Mouse (Mus musculus) forebrain, embryonic 13.5 days (tissue): Measurements from ENCODE around the gene Sash1. TPM values are rescaled to one million over a fixed set of nuclear protein-coding genes. Genes with fewer than 3 reads are reported as not detected.
A peak's percentile ranks its signal among the peaks of the same experiment; 100 is the strongest.

ENCODE experiments used
- ATAC-seq: fragments of 200-750 bp; cut with Nextera tagmentation; 2 replicates; pipeline ENCODE4 v1.8.0; 2017
- H3K27ac ChIP-seq: fragments of 300-500 bp; sonication (generic); 2 replicates; pipeline ENCODE4 v1.5.1; 2015; ENCODE audit warnings: inconsistent platforms, mild to moderate bottlenecking, moderate library complexity
- H3K27me3 ChIP-seq: fragments of 300-500 bp; sonication (generic); 2 replicates; pipeline ENCODE4 v1.6.1; 2015; ENCODE audit warnings: mild to moderate bottlenecking, inconsistent platforms
- H3K36me3 ChIP-seq: fragments of 300-500 bp; sonication (generic); 2 replicates; pipeline ENCODE4 v1.6.1; 2015; ENCODE audit warnings: mild to moderate bottlenecking, inconsistent platforms; ENCODE audit not compliant: poor library complexity, severe bottlenecking
- H3K4me1 ChIP-seq: fragments of 300-500 bp; sonication (generic); 2 replicates; pipeline ENCODE4 v1.6.1; 2015; ENCODE audit warnings: inconsistent platforms
- H3K4me2 ChIP-seq: fragments of 300-500 bp; sonication (generic); 2 replicates; pipeline ENCODE4 v1.6.1; 2015; ENCODE audit warnings: inconsistent platforms, mild to moderate bottlenecking, moderate library complexity
- H3K4me3 ChIP-seq: fragments of 300-500 bp; sonication (generic); 2 replicates; pipeline ENCODE4 v1.5.1; 2015; ENCODE audit warnings: mild to moderate bottlenecking, inconsistent platforms
- H3K9ac ChIP-seq: fragments of 300-500 bp; sonication (generic); 2 replicates; pipeline ENCODE4 v1.6.1; 2015; ENCODE audit warnings: mild to moderate bottlenecking, inconsistent platforms
- H3K9me3 ChIP-seq: fragments of 300-500 bp; sonication (generic); replicated peaks from 2 replicates; pipeline ENCODE4 v1.6.1; 2016; ENCODE audit warnings: inconsistent platforms
- WGBS: fragments of 180-500 bp; shearing (Covaris S2); methylation state at CpG from one replicate; pipeline ENCODE4 v1.1.7; 2015; 5-methylcytosine and 5-hydroxymethylcytosine counted together
- polyA plus RNA-seq: library from polyadenylated mRNA; unstranded; fragments of >200 nt; fragmentation: Nextera tagmentation; extraction: Ambion mirVana; gene quantifications from 2 replicates; pipeline ENCODE4 v1.2.1, GENCODE M21; 2015

Gene Sash1
- polyA plus RNA-seq = 2.5 and 3.3 TPM in 2 replicates

DNA sequence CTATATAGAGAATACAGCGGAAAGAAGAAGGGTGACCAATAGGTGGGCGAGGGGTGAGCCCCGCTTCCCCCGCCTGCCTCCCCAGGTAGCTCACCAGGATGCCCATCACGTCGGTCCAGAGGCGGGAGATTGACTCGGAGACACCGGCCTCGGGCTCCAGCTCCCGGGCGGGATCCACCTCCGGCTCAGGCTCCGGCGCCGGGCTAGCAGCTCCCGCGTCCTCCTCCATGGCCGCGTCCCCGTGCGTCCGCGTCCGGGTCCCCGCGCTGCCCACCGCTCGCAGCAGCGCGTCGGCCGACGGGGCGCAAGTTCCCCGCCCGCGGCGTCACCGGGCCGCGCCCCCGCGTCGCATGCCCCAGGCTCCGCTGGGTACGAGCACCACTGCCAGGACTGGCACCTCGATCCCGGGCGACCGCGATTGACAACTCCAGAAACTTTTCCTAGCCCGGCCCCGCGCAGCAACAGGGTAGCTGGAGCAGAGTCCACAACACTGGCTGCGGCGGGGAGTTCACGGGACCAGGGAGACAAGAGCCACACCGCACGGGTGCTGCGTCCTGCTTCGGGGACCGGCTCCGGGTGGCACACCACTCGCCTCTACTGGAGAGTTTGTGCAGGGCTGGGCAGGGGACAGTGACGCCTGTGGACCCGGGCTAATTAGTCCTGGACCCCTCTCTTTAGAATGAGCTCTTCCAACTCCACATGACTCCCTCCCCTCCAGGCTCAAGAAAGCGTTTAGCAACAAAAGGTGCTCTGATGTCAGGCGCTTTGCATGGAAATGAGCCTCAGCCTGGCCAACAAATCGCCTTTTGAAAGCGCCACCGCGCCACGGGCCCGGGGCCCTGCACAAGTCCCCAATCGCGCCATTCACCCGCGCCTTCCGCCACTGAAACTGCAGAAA lies at the start of gene Sash1:
TSS of gene Sash1 (minus strand) at position 441 of the 898 bp plus-strand sequence.
- under 1% methylated on average over 80 of the region's 80 CpGs for WGBS
- H3K9ac ChIP-seq = peak within 1 kb of the TSS; percentile 69
- H3K4me3 ChIP-seq = peak within 1 kb of the TSS; percentile 65
- H3K27me3 ChIP-seq = peaks cover 14% of the 10 kb centered on the region; the same call in 1 of the 2 replicates
- ATAC-seq = peak; percentile 94
- H3K4me2 ChIP-seq = peak within 1 kb of the TSS; percentile 87
- peak within 1 kb of the TSS; percentile 85 for H3K27ac ChIP-seq
- H3K36me3 ChIP-seq = no peaks in the 10 kb centered on the region
- H3K9me3 ChIP-seq = no peaks in the 10 kb centered on the region
- peaks cover 17% of the 10 kb centered on the region; the same call in 1 of the 2 replicates for H3K4me1 ChIP-seq

DNA sequence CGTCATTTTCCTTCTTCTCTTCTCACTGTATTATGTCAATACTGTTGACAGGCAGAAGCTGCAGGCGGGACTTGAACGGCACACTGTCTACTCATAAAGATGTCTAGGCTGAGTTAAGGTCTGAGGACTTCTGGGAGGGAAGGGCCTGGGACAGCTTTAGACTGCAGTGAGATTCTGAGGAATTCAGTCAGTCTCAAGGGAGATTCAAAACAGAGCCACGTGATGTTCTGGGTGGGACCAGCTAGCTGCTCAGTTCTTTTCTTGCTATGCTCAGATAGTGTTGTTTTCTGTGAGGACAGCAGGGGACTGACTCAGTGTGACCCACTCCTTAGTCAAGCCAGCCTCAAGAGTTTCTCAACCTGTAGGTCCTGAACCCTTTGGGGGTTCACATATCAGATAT lies 49.7 kb upstream of the Sash1 start:
- Histone ChIP-seq H3K27me3 (peaks cover 15% of the 10 kb centered on the region; the same call in 1 of the 2 replicates), H3K4me2 (no peak overlapping the region), H3K36me3 (no peaks in the 10 kb centered on the region), H3K4me1 (no peaks in the 10 kb centered on the region), H3K4me3 (no peak overlapping the region), H3K27ac (no peak overlapping the region), H3K9ac (no peak overlapping the region), H3K9me3 (no peaks in the 10 kb centered on the region)
- ATAC-seq = no peak
- 80% methylated on average over 4 of the region's 4 CpGs for WGBS

DNA sequence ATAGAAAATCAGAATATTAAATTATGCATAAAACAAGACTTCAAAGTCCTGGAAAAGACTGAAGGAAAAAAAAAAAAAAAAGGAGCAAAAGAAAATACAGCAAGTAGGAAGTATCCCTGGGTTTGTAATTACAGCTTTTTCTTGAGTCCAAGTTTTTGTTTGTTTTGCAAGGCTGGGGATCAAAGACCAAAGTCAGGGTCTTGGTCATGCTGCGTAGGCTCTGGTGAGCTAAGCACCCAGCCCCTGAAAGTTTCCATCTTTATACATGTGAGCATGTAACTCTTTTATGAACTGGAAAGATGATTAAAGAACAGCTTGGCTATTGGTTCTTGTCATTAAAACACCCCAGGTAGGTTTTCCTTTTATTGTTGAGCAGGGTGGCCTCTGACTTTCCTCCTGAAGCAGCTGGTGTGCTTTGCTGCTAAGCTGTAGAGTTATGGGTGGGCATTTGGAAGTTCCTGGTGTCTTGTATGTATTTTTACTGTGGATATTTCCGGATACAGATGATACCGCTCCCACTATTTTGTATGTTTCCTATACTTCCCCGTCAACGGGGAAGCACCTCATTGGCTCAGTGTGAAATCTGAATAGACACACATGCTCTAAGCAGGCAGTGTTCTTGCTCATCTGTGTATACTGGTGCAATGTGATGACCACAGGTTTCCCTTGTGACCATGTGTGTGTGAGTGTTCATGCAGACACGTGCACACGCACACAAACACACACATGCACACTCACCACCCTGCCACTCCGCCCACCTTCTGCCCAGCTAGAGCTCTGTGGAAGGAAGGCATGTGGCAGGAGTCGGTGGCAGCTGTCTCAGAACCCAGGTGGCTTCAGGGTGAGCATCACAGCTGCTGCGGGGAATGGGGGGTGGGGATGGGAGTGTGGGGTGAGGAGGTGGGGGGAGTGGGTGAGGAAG lies 47.8 kb upstream of the Sash1 start:
- WGBS = 83% methylated on average over 10 of the region's 10 CpGs
- H3K9ac ChIP-seq = no peak overlapping the region
- no peak for ATAC-seq

DNA sequence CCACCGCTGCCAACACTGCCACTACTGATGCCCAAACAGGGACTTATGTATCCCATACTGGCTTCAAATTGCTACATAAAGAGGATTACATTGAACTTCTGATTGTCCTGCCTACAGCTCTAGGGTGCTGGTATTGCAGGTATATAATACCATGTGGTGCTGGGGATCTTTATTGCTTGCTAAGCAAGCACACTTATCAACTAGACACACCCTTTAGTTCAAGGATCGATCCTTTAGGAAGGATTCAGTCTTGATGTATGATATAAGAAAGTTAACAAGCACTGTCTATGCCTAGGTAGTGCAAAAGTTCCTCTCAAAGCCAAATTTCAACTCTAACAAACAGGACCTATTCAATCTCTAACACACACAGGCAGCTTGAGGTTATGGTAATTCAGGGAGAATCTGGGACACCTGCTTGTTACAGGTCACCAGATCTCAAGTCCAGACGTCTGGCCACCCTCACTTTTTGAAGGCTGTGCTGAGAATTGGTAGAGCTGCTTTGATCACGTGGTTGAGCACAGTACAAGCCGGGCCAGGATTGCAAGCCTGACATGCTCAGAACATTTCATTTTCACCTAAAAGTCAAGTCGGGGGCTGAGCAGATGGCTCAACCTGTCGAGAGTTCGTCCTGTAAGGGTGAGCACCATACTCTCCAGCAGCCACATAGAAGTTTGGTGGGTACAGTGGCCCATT lies 45.8 kb upstream of the Sash1 start:
- ATAC-seq = no peak
- H3K9me3 ChIP-seq = no peaks in the 10 kb centered on the region
- WGBS = 89% methylated on average over 8 of the region's 8 CpGs
- no peak overlapping the region for H3K9ac ChIP-seq
- H3K36me3 ChIP-seq = no peaks in the 10 kb centered on the region
- H3K4me3 ChIP-seq = no peak overlapping the region
- no peak overlapping the region for H3K27ac ChIP-seq
- H3K27me3 ChIP-seq = peaks cover 15% of the 10 kb centered on the region; the same call in 1 of the 2 replicates
- H3K4me2 ChIP-seq = no peak overlapping the region
- H3K4me1 ChIP-seq = peaks cover 11% of the 10 kb centered on the region

More for the DNA sequence above, 47.8 kb upstream of the Sash1 start:
- H3K4me2 ChIP-seq = no peak overlapping the region
- no peak overlapping the region for H3K27ac ChIP-seq
- H3K9me3 ChIP-seq = no peaks in the 10 kb centered on the region
- peaks cover 15% of the 10 kb centered on the region; the same call in 1 of the 2 replicates for H3K27me3 ChIP-seq
- H3K4me3 ChIP-seq = no peak overlapping the region
- H3K36me3 ChIP-seq = no peaks in the 10 kb centered on the region
- H3K4me1 ChIP-seq = peaks cover 11% of the 10 kb centered on the region

DNA sequence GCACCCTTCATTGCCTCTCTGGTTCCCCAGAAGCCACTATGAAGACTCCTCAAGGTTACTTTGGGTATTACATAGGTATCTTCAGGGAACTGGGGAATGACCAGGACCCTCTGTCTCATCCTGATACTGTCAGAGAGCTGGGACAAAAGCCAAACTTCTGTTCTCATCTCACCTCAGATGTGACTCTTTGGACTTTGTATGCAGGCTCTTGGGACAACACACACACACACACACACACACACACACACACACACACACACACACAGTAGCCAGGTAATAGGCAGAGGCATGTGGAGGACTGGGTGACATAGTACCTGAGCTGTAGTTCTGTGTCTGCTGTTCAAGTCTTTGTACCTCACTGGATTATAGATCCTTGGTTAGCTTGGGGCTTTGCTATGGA lies 44.8 kb upstream of the Sash1 start:
- Histone ChIP-seq H3K4me1 (peaks cover 11% of the 10 kb centered on the region), H3K27me3 (peaks cover 15% of the 10 kb centered on the region; the same call in 1 of the 2 replicates), H3K27ac (no peak overlapping the region), H3K36me3 (no peaks in the 10 kb centered on the region), H3K4me3 (no peak overlapping the region), H3K9me3 (no peaks in the 10 kb centered on the region), H3K4me2 (no peak overlapping the region), H3K9ac (no peak overlapping the region)
- ATAC-seq = no peak

DNA sequence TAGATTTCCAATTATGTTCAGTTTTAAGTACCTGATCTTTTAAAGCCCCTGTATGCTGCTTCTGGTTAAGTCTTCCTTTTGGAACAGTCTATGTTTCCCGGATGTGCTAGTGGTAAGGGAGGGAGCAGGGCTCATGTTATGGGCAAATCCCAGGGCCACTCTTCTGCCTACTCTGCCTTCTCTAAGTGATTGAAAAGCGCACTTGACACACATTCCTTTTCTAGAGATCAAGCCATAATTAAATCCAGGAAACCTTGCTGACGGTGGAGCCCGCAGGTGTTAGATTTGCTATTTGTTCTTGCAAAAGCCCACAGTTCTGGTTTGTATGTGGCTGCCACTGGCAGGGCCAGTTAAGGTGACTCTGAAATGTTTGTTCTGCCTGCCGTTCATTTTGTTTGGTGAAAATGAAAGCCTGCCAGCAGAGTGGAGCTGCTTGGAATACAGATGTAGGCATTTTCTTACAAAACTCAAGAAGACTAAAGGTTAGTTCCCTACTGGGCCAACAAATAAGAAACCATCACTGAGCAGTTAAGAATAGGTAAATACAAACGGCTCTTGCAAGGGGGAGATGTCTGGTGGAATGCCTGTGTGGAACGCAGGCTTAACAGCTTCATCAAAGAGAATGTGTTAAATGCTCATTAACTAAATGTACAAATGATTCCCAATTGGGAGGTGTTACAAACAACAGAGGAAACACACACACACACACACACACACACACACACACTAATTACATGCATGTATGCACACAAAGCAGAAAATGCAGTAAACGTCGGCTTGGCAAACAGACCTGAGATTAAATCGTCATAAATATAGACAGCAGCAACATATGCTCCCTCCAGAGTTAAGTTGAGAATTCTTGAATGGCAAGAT lies 43.1 kb upstream of the Sash1 start:
- Histone ChIP-seq H3K4me2 (no peak overlapping the region), H3K27ac (peak overlapping the region; percentile 7; the same call in 1 of the 2 replicates)

DNA sequence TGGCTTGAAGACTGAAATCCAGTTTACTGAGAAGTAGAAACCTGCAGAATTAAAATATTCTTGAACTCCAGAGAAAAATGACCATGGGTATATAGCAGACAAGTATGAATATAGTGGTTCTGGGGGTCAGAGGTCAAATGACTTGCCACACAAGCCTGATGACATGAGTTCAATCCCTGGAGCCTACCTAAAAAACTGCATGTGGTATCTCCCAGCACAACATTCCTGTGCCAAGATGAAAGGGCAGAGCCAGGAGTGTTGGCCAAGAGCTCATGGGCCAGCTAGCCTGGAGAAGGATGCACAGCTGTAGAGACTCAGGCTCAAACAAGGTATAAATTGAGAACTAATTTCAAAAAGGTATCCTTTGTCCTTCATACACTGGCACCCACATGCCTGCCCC lies 42.4 kb upstream of the Sash1 start:
- H3K27me3 ChIP-seq = 0 out of 2 replicates have a peak, but pooled peaks cover 7% of the 10 kb centered on the region
- H3K4me2 ChIP-seq = no peak overlapping the region
- peaks cover 11% of the 10 kb centered on the region for H3K4me1 ChIP-seq
- peak overlapping the region; percentile 7; the same call in 1 of the 2 replicates for H3K27ac ChIP-seq
- no peaks in the 10 kb centered on the region for H3K9me3 ChIP-seq
- no peak overlapping the region for H3K4me3 ChIP-seq
- no peak for ATAC-seq
- no peaks in the 10 kb centered on the region for H3K36me3 ChIP-seq
- H3K9ac ChIP-seq = no peak overlapping the region

More for the DNA sequence above, 43.1 kb upstream of the Sash1 start:
- H3K9me3 ChIP-seq = no peaks in the 10 kb centered on the region
- 30% methylated on average over 10 of the region's 10 CpGs for WGBS
- peak; percentile 64 for ATAC-seq
- H3K9ac ChIP-seq = no peak overlapping the region
- peaks cover 11% of the 10 kb centered on the region for H3K4me1 ChIP-seq
- H3K4me3 ChIP-seq = no peak overlapping the region
- no peaks in the 10 kb centered on the region for H3K36me3 ChIP-seq
- peaks cover 12% of the 10 kb centered on the region; the same call in 1 of the 2 replicates for H3K27me3 ChIP-seq

DNA sequence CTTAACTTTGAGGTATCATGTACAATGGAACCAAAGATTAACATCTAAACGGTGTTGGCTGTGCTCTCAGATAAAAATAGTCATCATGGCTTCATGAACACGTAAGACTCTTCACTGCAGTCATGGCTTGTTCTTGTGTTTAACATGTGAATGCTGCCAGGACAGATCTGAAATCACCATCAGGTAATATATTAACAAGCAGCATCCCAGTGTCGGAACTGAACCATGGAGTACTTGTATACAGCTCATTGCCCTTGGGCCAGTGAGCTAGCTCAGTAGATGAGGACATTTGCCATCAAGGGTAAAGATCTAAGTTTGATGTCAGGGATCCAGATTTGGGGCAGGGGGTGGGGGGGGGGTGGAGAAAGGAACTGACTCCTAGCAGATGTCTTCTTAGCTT lies 41.0 kb upstream of the Sash1 start:
- Histone ChIP-seq H3K9ac (no peak overlapping the region), H3K27me3 (0 out of 2 replicates have a peak, but pooled peaks cover 4% of the 10 kb centered on the region), H3K36me3 (no peaks in the 10 kb centered on the region), H3K9me3 (no peaks in the 10 kb centered on the region), H3K4me3 (no peak overlapping the region), H3K27ac (no peak overlapping the region), H3K4me1 (peaks cover 11% of the 10 kb centered on the region), H3K4me2 (no peak overlapping the region)
- 94% methylated on average over 3 of the region's 3 CpGs for WGBS
- ATAC-seq = no peak

DNA sequence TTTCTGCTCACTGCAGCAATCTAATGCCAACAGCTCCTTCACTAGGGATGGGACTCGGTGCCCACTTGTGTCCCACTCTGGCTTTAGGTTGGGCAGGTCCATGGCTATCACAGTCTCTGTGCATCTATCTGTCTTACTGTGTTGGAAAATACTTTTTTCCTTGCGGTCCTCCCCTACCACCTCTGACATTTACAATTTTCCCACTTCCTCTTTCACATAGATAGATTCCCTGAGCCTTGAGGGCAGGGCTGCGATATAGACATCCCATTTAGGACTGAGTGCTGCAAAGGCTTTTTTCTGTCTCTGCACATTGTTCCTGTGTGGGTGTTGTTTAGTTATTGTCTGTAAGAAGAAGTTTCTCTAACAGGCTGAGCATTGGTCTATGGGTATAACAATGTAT lies 40.4 kb upstream of the Sash1 start:
- Histone ChIP-seq H3K27me3 (no peaks in the 10 kb centered on the region), H3K36me3 (no peaks in the 10 kb centered on the region), H3K9ac (no peak overlapping the region), H3K9me3 (no peaks in the 10 kb centered on the region), H3K4me3 (no peak overlapping the region), H3K4me2 (no peak overlapping the region), H3K27ac (no peak overlapping the region), H3K4me1 (peaks cover 13% of the 10 kb centered on the region)
- WGBS = 97% methylated on average over 3 of the region's 3 CpGs
- no peak for ATAC-seq

DNA sequence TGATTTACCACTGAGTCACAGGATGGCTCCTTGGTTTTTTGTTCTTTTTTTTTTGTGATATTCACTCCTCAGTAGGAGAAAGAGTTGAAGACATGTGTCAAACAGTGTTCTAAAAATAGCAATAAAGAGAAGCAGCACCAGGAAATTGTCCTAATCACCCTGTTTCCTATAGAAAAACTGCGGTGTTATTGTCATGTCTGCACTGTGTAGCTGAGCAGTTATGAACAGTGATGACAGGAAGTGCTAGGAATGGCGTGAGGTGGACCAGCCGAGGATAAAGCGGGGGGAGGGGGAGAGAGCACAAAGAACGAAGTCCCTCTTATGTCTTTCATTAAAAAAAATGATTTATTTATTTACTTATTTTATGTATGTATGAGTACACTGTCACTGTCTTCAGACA lies 39.4 kb upstream of the Sash1 start:
- 72% methylated on average over 5 of the region's 5 CpGs for WGBS
- H3K4me1 ChIP-seq = peaks cover 18% of the 10 kb centered on the region
- H3K9ac ChIP-seq = no peak overlapping the region
- H3K27me3 ChIP-seq = no peaks in the 10 kb centered on the region
- H3K4me3 ChIP-seq = no peak overlapping the region
- no peak overlapping the region for H3K27ac ChIP-seq
- no peaks in the 10 kb centered on the region for H3K36me3 ChIP-seq
- no peak overlapping the region for H3K4me2 ChIP-seq
- no peak for ATAC-seq
- H3K9me3 ChIP-seq = no peaks in the 10 kb centered on the region
